Mouse (Mus musculus): ENCODE measurements around the gene Slc35b4. TPM values are rescaled to one million over a fixed set of nuclear protein-coding genes. Genes with fewer than 3 reads are reported as not detected.

Slc35b4 gene
- polyA plus RNA-seq, 1 experiment: 18.3 TPM

DNA sequence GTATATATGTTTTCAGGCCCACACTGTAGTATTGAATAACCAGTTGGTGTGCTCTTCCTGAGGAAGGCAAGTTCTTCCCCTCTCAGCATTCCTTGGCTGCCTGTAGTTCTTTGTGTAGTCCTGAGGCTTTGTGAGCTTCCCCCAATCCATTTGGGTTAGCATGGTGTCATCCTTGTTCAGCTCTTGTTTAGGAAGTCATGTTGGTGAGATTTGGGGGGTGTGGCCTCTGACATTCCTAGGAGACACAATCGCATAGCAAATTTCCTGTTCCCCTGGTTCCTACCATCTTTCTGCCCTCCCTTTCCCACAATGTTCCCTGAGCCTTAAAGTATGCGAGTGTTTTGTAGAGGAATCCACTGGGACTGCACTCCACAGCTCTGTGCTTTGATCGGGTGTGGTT, 6.4 kb upstream of the Slc35b4 start:
- H3K27me3 ChIP-seq (ENCODE audit: control insufficient read depth, insufficient read depth, insufficient read length): no peaks in the 10 kb centered on the region
- H3ac ChIP-seq (ENCODE audit: control insufficient read depth, insufficient read length): no peak overlapping the region
- H3K79me2 ChIP-seq (ENCODE audit: control insufficient read depth, insufficient read depth): no peaks in the 10 kb centered on the region
- no peak overlapping the region for H3K4me3 ChIP-seq
- no peaks in the 10 kb centered on the region for H3K36me3 ChIP-seq (ENCODE audit: control insufficient read depth, insufficient read depth)
- no peak overlapping the region for H3K4me2 ChIP-seq (ENCODE audit: low read depth)
- TF ChIP-seq TCF3 (IDR thresholded peaks at IDR 0.05; ENCODE audit: insufficient read length, low read depth) (no peak), CEBPB (IDR thresholded peaks at IDR 0.05; ENCODE audit: insufficient read depth, poor library complexity, severe bottlenecking) (no peak), SRF (IDR thresholded peaks at IDR 0.05; ENCODE audit: control insufficient read depth, insufficient read length, low read depth) (no peak), E2F4 (IDR thresholded peaks at IDR 0.05; ENCODE audit: insufficient read depth) (no peak)

DNA sequence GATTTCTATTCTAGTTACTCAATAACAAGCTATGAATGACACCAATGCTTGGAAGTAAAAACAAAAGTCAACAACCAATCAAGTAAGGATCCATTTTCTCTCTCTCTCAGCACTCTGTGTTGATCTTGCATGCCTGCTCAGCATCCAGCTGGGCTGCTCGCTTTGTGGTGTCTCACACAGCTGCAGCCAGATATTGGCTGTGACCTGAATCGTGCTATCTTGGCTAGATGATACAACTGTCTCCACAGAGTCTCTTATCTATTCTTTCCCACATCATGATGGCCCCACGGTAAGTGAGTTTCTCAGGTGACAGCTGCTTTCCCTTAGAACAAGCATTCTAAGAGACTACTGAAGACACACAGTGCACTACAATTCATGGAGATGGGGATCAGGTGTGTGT, 5.0 kb upstream of the Slc35b4 start:
- Histone ChIP-seq H3K4me2 (ENCODE audit: low read depth) (no peak overlapping the region), H3K4me3 (no peak overlapping the region), H3ac (ENCODE audit: control insufficient read depth, insufficient read length) (no peak overlapping the region), H3K79me2 (ENCODE audit: control insufficient read depth, insufficient read depth) (no peaks in the 10 kb centered on the region), H3K36me3 (ENCODE audit: control insufficient read depth, insufficient read depth) (no peaks in the 10 kb centered on the region), H3K27me3 (ENCODE audit: control insufficient read depth, insufficient read depth, insufficient read length) (no peaks in the 10 kb centered on the region)
- TF ChIP-seq MYOG (IDR thresholded peaks at IDR 0.05; ENCODE audit: control insufficient read depth in 1 of 3, insufficient read depth in 1 of 3, insufficient read length in 2 of 3, low read depth in 2 of 3) (no peak), USF1 (IDR thresholded peaks at IDR 0.05; ENCODE audit: low read depth) (no peak), TCF3 (IDR thresholded peaks at IDR 0.05; ENCODE audit: insufficient read length, low read depth) (no peak), REST (IDR thresholded peaks at IDR 0.05; ENCODE audit: insufficient read depth, insufficient read length) (no peak), MYOD1 (IDR thresholded peaks at IDR 0.05; ENCODE audit: control insufficient read depth in 1 of 3, insufficient read length in 2 of 3, low read depth in 2 of 3) (no peak), TCF12 (IDR thresholded peaks at IDR 0.05; ENCODE audit: insufficient read depth, poor library complexity, severe bottlenecking) (no peak), MAX (IDR thresholded peaks at IDR 0.05; ENCODE audit: low read depth) (no peak), SRF (IDR thresholded peaks at IDR 0.05; ENCODE audit: control insufficient read depth, insufficient read length, low read depth) (no peak), POLR2A (IDR thresholded peaks at IDR 0.05; ENCODE audit: insufficient read length, low read depth) (no peak), CEBPB (IDR thresholded peaks at IDR 0.05; ENCODE audit: insufficient read depth, poor library complexity, severe bottlenecking) (no peak)

DNA sequence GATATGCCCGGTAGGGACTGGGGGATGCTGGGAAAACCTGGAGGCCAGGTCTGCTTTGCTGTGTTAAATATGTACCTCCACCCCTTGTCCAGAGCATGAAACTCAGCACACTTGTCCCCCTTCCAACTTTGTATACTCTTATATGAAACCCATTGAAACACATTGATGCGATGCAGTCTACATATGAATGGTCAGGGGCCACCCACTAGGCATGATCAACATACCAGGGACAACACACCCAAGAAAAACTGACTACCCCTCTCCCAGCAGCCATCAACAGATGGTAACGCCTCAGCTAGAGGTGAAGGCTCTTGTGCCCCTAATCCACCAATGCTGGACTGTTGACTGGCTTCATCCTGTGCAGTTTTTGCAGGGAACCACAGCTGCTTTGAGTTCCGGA, 3.0 kb upstream of the Slc35b4 start:
- H3ac ChIP-seq (ENCODE audit: control insufficient read depth, insufficient read length): no peak overlapping the region

GRCm38 (mm10) chr6:34179007-34179406, 2.1 kb upstream of the Slc35b4 start:
- H3K36me3 ChIP-seq (ENCODE audit: control insufficient read depth, insufficient read depth): no peaks in the 10 kb centered on the region
- no peak overlapping the region for H3K4me3 ChIP-seq
- H3K27me3 ChIP-seq (ENCODE audit: control insufficient read depth, insufficient read depth, insufficient read length): no peaks in the 10 kb centered on the region
- H3ac ChIP-seq (ENCODE audit: control insufficient read depth, insufficient read length): no peak overlapping the region
- TF ChIP-seq CEBPB (IDR thresholded peaks at IDR 0.05; ENCODE audit: insufficient read depth, poor library complexity, severe bottlenecking): no peak
- TF ChIP-seq USF1 (IDR thresholded peaks at IDR 0.05; ENCODE audit: low read depth): no peak
- TF ChIP-seq TCF12 (IDR thresholded peaks at IDR 0.05; ENCODE audit: insufficient read depth, poor library complexity, severe bottlenecking): no peak
- no peak for TF ChIP-seq TCF3 (IDR thresholded peaks at IDR 0.05; ENCODE audit: insufficient read length, low read depth)
- TF ChIP-seq MAX (IDR thresholded peaks at IDR 0.05; ENCODE audit: low read depth): no peak
- no peak for TF ChIP-seq MYOD1 (IDR thresholded peaks at IDR 0.05; ENCODE audit: control insufficient read depth in 1 of 3, insufficient read length in 2 of 3, low read depth in 2 of 3)
- no peak for TF ChIP-seq E2F4 (IDR thresholded peaks at IDR 0.05; ENCODE audit: insufficient read depth)
- no peak for TF ChIP-seq POLR2AphosphoS2 (IDR thresholded peaks at IDR 0.05; ENCODE audit: insufficient read length, low read depth)
- TF ChIP-seq REST (IDR thresholded peaks at IDR 0.05; ENCODE audit: insufficient read depth, insufficient read length): no peak
- no peak for TF ChIP-seq SRF (IDR thresholded peaks at IDR 0.05; ENCODE audit: control insufficient read depth, insufficient read length, low read depth)
- H3K79me2 ChIP-seq (ENCODE audit: control insufficient read depth, insufficient read depth): peaks cover 22% of the 10 kb centered on the region
- no peak overlapping the region for H3K4me2 ChIP-seq (ENCODE audit: low read depth)

More for the DNA sequence above, 3.0 kb upstream of the Slc35b4 start:
- no peak for TF ChIP-seq USF1 (IDR thresholded peaks at IDR 0.05; ENCODE audit: low read depth)
- no peak for TF ChIP-seq TCF3 (IDR thresholded peaks at IDR 0.05; ENCODE audit: insufficient read length, low read depth)
- TF ChIP-seq E2F4 (IDR thresholded peaks at IDR 0.05; ENCODE audit: insufficient read depth): no peak
- no peak for TF ChIP-seq REST (IDR thresholded peaks at IDR 0.05; ENCODE audit: insufficient read depth, insufficient read length)
- Histone ChIP-seq H3K27me3 (ENCODE audit: control insufficient read depth, insufficient read depth, insufficient read length) (no peaks in the 10 kb centered on the region), H3K4me3 (no peak overlapping the region), H3K79me2 (ENCODE audit: control insufficient read depth, insufficient read depth) (peaks cover 14% of the 10 kb centered on the region), H3K36me3 (ENCODE audit: control insufficient read depth, insufficient read depth) (no peaks in the 10 kb centered on the region), H3K4me2 (ENCODE audit: low read depth) (no peak overlapping the region)

DNA sequence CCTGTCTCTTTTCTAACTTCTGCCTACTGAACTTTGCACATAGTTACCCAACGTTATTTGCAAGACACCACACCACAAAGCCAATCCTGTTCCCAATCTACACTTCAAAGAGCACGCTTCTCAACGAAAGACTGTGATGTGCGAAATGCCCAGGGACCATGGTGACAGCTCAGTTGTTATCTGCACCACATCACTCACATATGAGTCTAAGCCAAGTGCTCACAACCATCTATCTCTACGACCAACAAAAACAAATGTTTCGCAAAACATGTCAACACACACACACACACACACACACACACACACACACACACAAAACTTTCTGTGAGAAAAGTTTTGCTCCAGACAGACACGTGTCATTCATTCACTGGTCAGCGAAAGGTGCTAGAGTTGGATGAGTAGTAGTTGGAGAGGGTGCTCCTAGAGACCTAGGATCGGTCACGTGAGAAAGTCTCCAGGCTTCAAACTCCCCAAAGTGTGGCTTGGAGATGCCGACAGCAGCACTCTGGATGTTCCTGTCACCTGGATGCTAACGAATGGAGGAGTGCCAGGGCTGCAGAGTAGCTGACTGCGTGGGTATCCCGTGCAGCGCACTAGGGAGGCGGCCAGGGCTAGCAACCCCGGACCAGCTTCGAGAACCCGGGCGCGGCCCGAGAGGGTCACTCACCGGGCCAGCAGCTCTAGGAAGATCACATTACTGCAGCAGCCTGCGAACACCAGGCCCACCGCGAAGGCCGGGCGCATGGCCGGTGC, 624 bp downstream of the Slc35b4 start:
- Histone ChIP-seq H3K4me2 (ENCODE audit: low read depth) (peak overlapping the region; percentile 89), H3K4me3 (peak overlapping the region; percentile 61), H3K36me3 (ENCODE audit: control insufficient read depth, insufficient read depth) (no peaks in the 10 kb centered on the region), H3K27me3 (ENCODE audit: control insufficient read depth, insufficient read depth, insufficient read length) (no peaks in the 10 kb centered on the region), H3ac (ENCODE audit: control insufficient read depth, insufficient read length) (peak overlapping the region; percentile 56), H3K79me2 (ENCODE audit: control insufficient read depth, insufficient read depth) (peaks cover 27% of the 10 kb centered on the region)
- no peak for TF ChIP-seq MYOG (IDR thresholded peaks at IDR 0.05; ENCODE audit: control insufficient read depth in 1 of 3, insufficient read depth in 1 of 3, insufficient read length in 2 of 3, low read depth in 2 of 3)
- peak; percentile 64 for TF ChIP-seq USF1 (IDR thresholded peaks at IDR 0.05; ENCODE audit: low read depth)
- no peak for TF ChIP-seq SRF (IDR thresholded peaks at IDR 0.05; ENCODE audit: control insufficient read depth, insufficient read length, low read depth)
- no peak for TF ChIP-seq CEBPB (IDR thresholded peaks at IDR 0.05; ENCODE audit: insufficient read depth, poor library complexity, severe bottlenecking)

Measured in myocyte (in vitro differentiated cells).